Mouse (Mus musculus): Measurements from ENCODE around the gene Noto.
A peak's percentile ranks its signal among the peaks of the same experiment; 100 is the strongest.

The Noto gene

GRCm38 (mm10) chr6:85423836-85424379, at the start of gene Noto:
Noto (plus strand) TSS chr6:85423886.
- DNase-seq (ENCODE audit: low read depth) = no peak

GRCm38 (mm10) chr6:85373951-85374733, 49.5 kb upstream of the Noto start, which contains the start of gene Rab11fip5:
Rab11fip5 (minus strand) TSS chr6:85374634.
- peak; percentile 55 for DNase-seq (ENCODE audit: low read depth)

GRCm38 (mm10) chr6:85374734-85375114, 49.0 kb upstream of the Noto start:
- peak; percentile 99 for DNase-seq (ENCODE audit: low read depth)

GRCm38 (mm10) chr6:85377066-85377734, 46.5 kb upstream of the Noto start:
- DNase-seq (ENCODE audit: low read depth) = no peak

- no peak for DNase-seq (ENCODE audit: low read depth)
These were observed 45.8 kb upstream of the Noto start for GRCm38 (mm10) chr6:85377876-85378275.

GRCm38 (mm10) chr6:85378629-85379028, 45.1 kb upstream of the Noto start:
- DNase-seq (ENCODE audit: low read depth) = no peak

- peak; percentile 95 for DNase-seq (ENCODE audit: low read depth)
These were observed 43.3 kb upstream of the Noto start for GRCm38 (mm10) chr6:85380201-85380900.

- DNase-seq (ENCODE audit: low read depth) = peak; percentile 81
These were observed 42.6 kb upstream of the Noto start for GRCm38 (mm10) chr6:85380901-85381647.

GRCm38 (mm10) chr6:85381648-85382020, 42.1 kb upstream of the Noto start:
- DNase-seq (ENCODE audit: low read depth) = no peak

- peak; percentile 77 for DNase-seq (ENCODE audit: low read depth)
These were observed 40.9 kb upstream of the Noto start for GRCm38 (mm10) chr6:85382791-85383190.

- peak; percentile 63 for DNase-seq (ENCODE audit: low read depth)
These were observed 35.1 kb upstream of the Noto start for GRCm38 (mm10) chr6:85388608-85389007.

GRCm38 (mm10) chr6:85391803-85392202, 31.9 kb upstream of the Noto start:
- DNase-seq (ENCODE audit: low read depth) = peak; percentile 75

- DNase-seq (ENCODE audit: low read depth) = no peak
These were observed 28.3 kb upstream of the Noto start for GRCm38 (mm10) chr6:85395360-85395759.

GRCm38 (mm10) chr6:85397165-85397564, 26.5 kb upstream of the Noto start:
- peak; percentile 58 for DNase-seq (ENCODE audit: low read depth)

- DNase-seq (ENCODE audit: low read depth) = no peak
These were observed 24.0 kb upstream of the Noto start for GRCm38 (mm10) chr6:85399715-85400114.

GRCm38 (mm10) chr6:85402613-85403012, 21.1 kb upstream of the Noto start:
- DNase-seq (ENCODE audit: low read depth) = peak; percentile 26

- DNase-seq (ENCODE audit: low read depth) = no peak
These were observed 20.6 kb upstream of the Noto start for GRCm38 (mm10) chr6:85403039-85403438.

GRCm38 (mm10) chr6:85409003-85409402, 14.7 kb upstream of the Noto start:
- no peak for DNase-seq (ENCODE audit: low read depth)

- DNase-seq (ENCODE audit: low read depth) = peak; percentile 88
These were observed 12.9 kb upstream of the Noto start for GRCm38 (mm10) chr6:85410771-85411273.

- DNase-seq (ENCODE audit: low read depth) = no peak
These were observed 7.9 kb upstream of the Noto start for GRCm38 (mm10) chr6:85415829-85416228.

- no peak for DNase-seq (ENCODE audit: low read depth)
These were observed 4.5 kb upstream of the Noto start for GRCm38 (mm10) chr6:85419150-85419549.

Data from 416B (cell line).